25 mouse cellular contexts compared by ENCODE assay signal in genomic region chr6:55054491-55054890, GRCm38 (mm10). TPM values are rescaled to one million over a fixed set of nuclear protein-coding genes. Genes with fewer than 3 reads are reported as not detected.
DNase-seq lines count a peak whose midpoint lies in the region; ATAC-seq and TF ChIP-seq lines count a peak whose summit lies in the region.
"Had no signal": no experiment of that assay in that cellular context is flagged by ENCODE, and none has a peak within 500 bp of the region (broad histone marks: within the 10 kb centered on the region; RNA-seq: fewer than 3 reads in every experiment).

No protein-coding gene starts in this region.

- no peak for TF ChIP-seq CTCF in liver, adult 2 months (IDR thresholded peaks at IDR 0.05; ENCODE audit: low read depth, low read length)
- TF ChIP-seq CTCF in bone marrow macrophage, adult 2 months (IDR thresholded peaks at IDR 0.05; ENCODE audit: low read depth, low read length), result no peak

- H3K27ac ChIP-seq in liver, adult 2 months (replicated peaks; ENCODE audit: insufficient read depth, low read depth, low read length), result no peak overlapping the region
- H3K27ac ChIP-seq in bone marrow macrophage, adult 2 months (ENCODE audit: insufficient read depth, low read depth, low read length), result peak overlapping the region; percentile 54
- H3K27ac ChIP-seq in kidney, embryonic 15.5 days, result no peak overlapping the region
- H3K27ac ChIP-seq: forebrain, embryonic 10.5 days; forebrain, embryonic 13.5 days; heart, adult 2 months; heart, embryonic 10.5 days; heart, embryonic 13.5 days; hindbrain, embryonic 14.5 days; hindbrain, postnatal 0 days had no signal

- H3K9me3 ChIP-seq in kidney, embryonic 15.5 days (replicated peaks), result no peaks in the 10 kb centered on the region
- H3K9me3 ChIP-seq: forebrain, embryonic 10.5 days; forebrain, embryonic 13.5 days; heart, embryonic 10.5 days; heart, embryonic 13.5 days had no signal

- 0 out of 2 replicates have a peak, but pooled peaks cover 1% of the 10 kb centered on the region for H3K4me1 ChIP-seq in liver, adult 2 months (ENCODE audit: control insufficient read depth, insufficient read depth, low read length)
- peaks cover 24% of the 10 kb centered on the region for H3K4me1 ChIP-seq in bone marrow macrophage, adult 2 months (ENCODE audit: control insufficient read depth, insufficient read depth, low read length)
- no peaks in the 10 kb centered on the region for H3K4me1 ChIP-seq in kidney, embryonic 15.5 days
- H3K4me1 ChIP-seq: forebrain, embryonic 10.5 days; forebrain, embryonic 13.5 days had no signal

- peak; percentile 66 for DNase-seq in adrenal gland, postnatal 10 days
- no peak for DNase-seq in adrenal gland, adult 18-20 months (ENCODE audit: low spot score in 2 of 2)
- DNase-seq in liver, adult 2 months (ENCODE audit: extremely low read depth, low read depth, low spot score), result peak; percentile 28
- no peak for DNase-seq in liver
- no peak for DNase-seq in layer of hippocampus, adult 9-11 months
- DNase-seq: B cell, adult 2 months; cerebellum, adult 11-12 months; cerebellum, adult 8-10 months; cerebellum, postnatal 14 days; gastrocnemius, postnatal 10 days; gastrocnemius, postnatal 36 days; heart, adult 2 months; heart, postnatal 14 days; heart, postnatal 4 days had no signal

- H3K4me3 ChIP-seq in liver, adult 2 months (ENCODE audit: insufficient read depth, low read depth, low read length), result no peak overlapping the region
- H3K4me3 ChIP-seq in bone marrow macrophage, adult 2 months (ENCODE audit: insufficient read depth, low read length), result no peak overlapping the region
- H3K4me3 ChIP-seq in kidney, embryonic 15.5 days (replicated peaks), result no peak overlapping the region
- H3K4me3 ChIP-seq: forebrain, embryonic 10.5 days; forebrain, embryonic 13.5 days; heart, adult 2 months; heart, embryonic 10.5 days; heart, embryonic 13.5 days had no signal

- peaks cover 36% of the 10 kb centered on the region; the same call in 1 of the 2 replicates for H3K36me3 ChIP-seq in liver, adult 2 months (ENCODE audit: control insufficient read depth, insufficient read depth, low read length)
- H3K36me3 ChIP-seq in kidney, embryonic 15.5 days, result peaks cover 90% of the 10 kb centered on the region

- no peak overlapping the region for H3K4me2 ChIP-seq in kidney, embryonic 15.5 days
- H3K4me2 ChIP-seq: forebrain, embryonic 13.5 days; heart, embryonic 13.5 days; hindbrain, embryonic 14.5 days had no signal

- WGBS in liver, adult 2 months, result 56% methylated on average over 4 of the region's 4 CpGs
- WGBS in kidney, embryonic 15.5 days, result 89% methylated on average over 4 of the region's 4 CpGs

- H3K27me3 ChIP-seq in liver, adult 2 months (ENCODE audit: control insufficient read depth, insufficient read depth, low read length), result no peaks in the 10 kb centered on the region
- H3K27me3 ChIP-seq in kidney, embryonic 15.5 days, result no peaks in the 10 kb centered on the region
- H3K27me3 ChIP-seq: forebrain, embryonic 13.5 days; heart, embryonic 13.5 days had no signal

- no peak overlapping the region for H3K9ac ChIP-seq in liver, adult 2 months (ENCODE audit: low read depth, low read length)
- no peak overlapping the region for H3K9ac ChIP-seq in kidney, embryonic 15.5 days
- H3K9ac ChIP-seq: forebrain, embryonic 13.5 days; heart, embryonic 13.5 days; hindbrain, embryonic 14.5 days had no signal

- TF ChIP-seq POLR2A in liver, adult 2 months (IDR thresholded peaks at IDR 0.05; ENCODE audit: extremely low read depth, insufficient read depth, low read length), result no peak
- no peak for TF ChIP-seq POLR2A in bone marrow macrophage, adult 2 months (IDR thresholded peaks at IDR 0.05; ENCODE audit: borderline replicate concordance, low read depth, low read length)

- ATAC-seq in kidney, embryonic 15.5 days (replicated peaks; ENCODE audit: low FRiP score), result no peak
- ATAC-seq: forebrain, embryonic 13.5 days; forebrain, embryonic 16.5 days; hindbrain, postnatal 0 days; inflammation-experienced regulatory T-cells, adult 6 months; intestine, embryonic 16.5 days had no signal

- H3K79me2 ChIP-seq in liver, adult 2 months (ENCODE audit: control insufficient read depth, insufficient read depth, low read length), result no peaks in the 10 kb centered on the region

RNA-seq across cellular contexts. Expression of gene Gars, which starts 16.7 kb away (rescaled TPM):
- total RNA-seq in adrenal gland, postnatal 10 days (2021), result 100 to 1,000 TPM; 127 to 132 TPM
- total RNA-seq in adrenal gland, adult 18-20 months (2021), result 10 to 100 TPM; 72.0 to 86.6 TPM
- total RNA-seq in liver, adult 2 months (2014; rRNA removed), result 35.5 and 35.7 TPM in 2 replicates
- 18.2 and 18.3 TPM in 2 replicates for polyA plus RNA-seq in liver, adult 2 months (2012; rRNA removed)
- polyA plus RNA-seq in bone marrow macrophage, adult 2 months (2012; ENCODE audit: insufficient read depth, insufficient read length, missing spikeins), result 45.7 and 49.7 TPM in 2 replicates
- polyA plus RNA-seq in kidney, embryonic 15.5 days (2015; fragmentation: Nextera tagmentation; extraction: Ambion mirVana), result 138 and 141 TPM in 2 replicates

Comparison
In these comparisons a context has a peak if more than half of its experiments do, and no peak if none do; other contexts are left out.
1. DNase-seq: peak in adrenal gland, postnatal 10 days (single experiment) and liver, adult 2 months (single experiment); none in adrenal gland, adult 18-20 months (0 of 2), liver (single experiment) and layer of hippocampus, adult 9-11 months (single experiment).